Mouse (Mus musculus) spleen, adult 2 months (tissue): ENCODE measurements around the gene Fam117a.

Source experiments
- CTCF ChIP-seq: fragments of 200-500 bp; IDR thresholded peaks from 2 replicates; pipeline ENCODE4 v1.5.1; 2011; ENCODE audit warnings: mild to moderate bottlenecking, inconsistent platforms; ENCODE audit not compliant: insufficient read depth, insufficient read length, insufficient replicate concordance; ENCODE audit errors: extremely low read depth
- POLR2A ChIP-seq: fragments of 200-500 bp; IDR thresholded peaks from 2 replicates; pipeline ENCODE4 v1.6.1; 2011; ENCODE audit warnings: low read depth, low read length, inconsistent platforms

- TF ChIP-seq POLR2A (no peak), CTCF (no peak)
Observed at GRCm38 (mm10) chr11:95405771-95406170, 69.0 kb downstream of the Fam117a start.
